Mouse (Mus musculus) c-Kit-positive CD71-positive TER-119-negative erythroid progenitor cells, embryonic 14.5 days (primary cell): Measurements from ENCODE around the gene Castor2.

Experiments used
- DNase-seq: peaks from one replicate; pipeline ENCODE4 v3.0.0-alpha.2; 2013; ENCODE audit warnings: low read depth

The Castor2 gene

DNA sequence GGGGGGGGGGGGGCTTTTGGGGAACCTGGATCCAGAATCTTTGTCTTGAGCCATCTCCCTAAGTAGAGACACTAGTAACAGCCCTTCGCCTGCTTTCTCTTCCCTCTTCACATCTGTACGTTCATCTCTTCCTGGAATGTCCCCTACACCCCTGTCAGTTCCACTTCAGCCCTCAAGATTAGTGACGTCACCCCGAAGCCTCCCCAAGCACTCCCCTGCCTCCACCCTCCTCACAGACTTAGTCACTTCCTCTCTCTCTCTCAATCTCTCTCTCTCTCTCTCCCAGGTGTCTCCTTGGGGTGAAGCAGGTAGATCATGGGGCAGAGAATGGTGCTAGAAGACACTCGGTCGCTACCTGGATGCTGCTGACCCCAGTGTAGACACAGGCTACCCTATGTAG, 3.2 kb downstream of the Castor2 start:
- no peak for DNase-seq

DNA sequence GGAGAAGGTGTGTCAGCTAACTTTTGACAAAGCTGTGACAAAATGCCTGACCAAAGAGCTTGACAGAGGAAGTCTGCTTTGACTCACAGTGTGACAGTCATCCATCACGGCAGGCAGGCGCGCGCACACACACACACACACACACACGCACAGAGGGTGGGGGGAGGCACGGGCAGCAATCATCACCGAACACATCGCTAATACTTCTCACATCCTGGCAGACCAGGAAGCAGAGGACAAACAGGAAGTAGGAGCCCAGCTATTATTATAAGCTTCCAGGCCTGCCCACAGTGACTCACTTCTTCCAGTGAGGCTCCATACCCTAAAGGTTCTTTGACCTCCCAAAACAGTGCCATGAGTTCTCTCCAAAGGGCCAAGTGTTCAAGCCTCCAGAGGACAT, 6.3 kb downstream of the Castor2 start:
- no peak for DNase-seq

DNA sequence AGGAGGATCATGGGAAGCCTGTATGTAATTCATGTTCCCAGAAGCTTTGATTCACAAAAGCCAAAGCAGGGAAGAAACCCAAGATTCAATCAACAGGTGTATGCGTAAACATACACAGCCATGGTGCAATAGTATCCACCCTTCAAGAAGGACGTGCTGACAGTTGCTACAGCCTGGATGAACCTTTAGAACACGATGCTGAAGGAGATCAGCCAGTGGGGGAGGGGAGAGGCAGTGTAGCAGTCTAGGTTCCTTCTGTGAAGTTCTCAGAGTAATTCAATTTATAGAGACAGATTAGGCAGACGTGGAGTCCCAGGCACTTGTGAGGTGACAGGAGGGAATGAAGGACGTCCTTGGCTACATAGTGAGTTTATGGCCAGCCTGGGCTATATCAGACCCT, 15.5 kb downstream of the Castor2 start:
- DNase-seq, result no peak

DNA sequence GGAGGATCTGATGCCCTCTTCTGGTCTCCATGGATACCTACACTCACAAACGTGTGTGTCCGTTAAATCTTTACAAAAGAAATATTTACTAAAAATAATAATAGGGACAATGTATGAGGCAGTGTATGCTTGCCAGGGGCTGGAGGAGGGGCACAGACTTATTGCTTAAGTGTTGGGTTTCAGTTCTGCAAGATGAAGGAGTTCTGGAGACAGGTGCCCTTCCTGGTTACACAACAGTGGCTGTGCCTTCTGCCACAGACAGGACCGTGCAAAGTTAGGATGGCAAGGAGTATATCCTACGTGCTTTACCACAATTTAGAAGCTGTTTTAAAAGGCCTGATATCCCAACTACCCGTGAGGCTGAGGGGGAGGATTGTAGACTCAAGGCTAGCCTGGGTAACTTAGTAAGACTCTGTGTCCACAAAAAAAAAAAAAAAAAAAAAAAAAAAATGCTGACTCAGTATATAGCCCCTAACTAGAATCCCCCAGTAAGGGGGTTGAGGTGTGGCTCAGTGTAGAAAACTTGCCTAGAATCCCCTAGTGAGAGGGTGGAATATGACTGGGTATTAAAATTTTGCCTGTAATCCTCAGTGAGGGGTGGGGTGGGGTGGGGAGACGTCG, 16.2 kb downstream of the Castor2 start:
- no peak for DNase-seq

DNA sequence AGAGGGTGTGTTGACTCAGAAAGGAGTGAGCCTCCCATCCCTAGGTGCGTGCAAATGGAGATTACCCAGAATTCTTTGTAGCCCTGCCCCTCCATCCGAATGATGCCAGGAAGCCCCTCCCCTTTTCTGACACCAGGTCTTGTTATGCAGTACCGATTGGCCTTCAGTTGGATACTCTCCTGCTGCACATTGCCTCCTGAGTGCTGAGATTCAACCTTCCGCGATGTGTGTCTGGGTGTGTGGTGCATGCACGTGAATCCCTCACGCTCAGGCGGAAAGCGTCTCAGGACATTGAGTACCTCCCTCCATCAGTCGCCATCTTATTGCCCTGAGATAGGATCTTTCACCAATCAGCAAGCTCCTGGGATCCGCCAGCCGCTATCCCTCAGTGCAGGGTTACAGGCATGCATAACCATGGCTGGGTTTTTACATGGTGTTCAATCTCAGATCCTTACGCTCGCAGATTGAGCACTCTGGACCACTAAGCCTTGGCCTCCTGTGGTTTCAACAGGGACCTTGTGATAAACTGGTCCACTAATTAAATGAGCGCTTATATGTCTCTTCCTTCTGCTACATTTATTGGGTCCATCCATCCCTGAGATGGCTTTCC, 19.4 kb downstream of the Castor2 start:
- no peak for DNase-seq

DNA sequence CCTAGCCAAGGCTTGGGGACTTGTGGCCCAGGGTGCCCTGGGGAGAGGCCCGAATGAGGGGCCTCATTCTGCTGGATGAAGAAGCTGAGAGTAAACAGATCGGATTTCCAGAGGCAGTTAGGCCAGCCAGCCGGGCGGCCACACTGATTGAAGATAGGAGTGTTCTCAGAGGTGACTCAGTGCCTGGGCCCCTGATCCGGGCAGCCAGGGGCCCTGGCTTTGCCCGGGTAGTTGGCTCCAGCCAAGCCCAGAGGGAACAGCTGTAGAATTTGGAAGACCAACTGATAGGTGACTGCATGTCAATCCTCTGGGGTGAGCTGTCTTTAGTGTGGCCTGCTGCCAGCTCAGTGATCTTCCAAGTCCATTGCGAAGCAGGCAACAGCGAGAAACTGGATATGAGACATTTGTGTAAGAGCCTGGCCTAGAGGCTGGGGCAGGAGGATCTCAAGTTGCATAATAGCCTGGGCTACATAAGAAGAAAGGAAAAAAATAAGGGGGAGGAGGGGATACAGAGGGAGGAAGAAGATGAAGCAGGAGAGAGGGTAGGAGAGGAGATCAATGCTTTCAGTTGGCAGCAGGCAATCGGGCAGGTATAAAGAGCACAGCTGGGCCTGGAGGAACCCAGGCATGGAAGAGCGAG, 20.1 kb downstream of the Castor2 start:
- no peak for DNase-seq

DNA sequence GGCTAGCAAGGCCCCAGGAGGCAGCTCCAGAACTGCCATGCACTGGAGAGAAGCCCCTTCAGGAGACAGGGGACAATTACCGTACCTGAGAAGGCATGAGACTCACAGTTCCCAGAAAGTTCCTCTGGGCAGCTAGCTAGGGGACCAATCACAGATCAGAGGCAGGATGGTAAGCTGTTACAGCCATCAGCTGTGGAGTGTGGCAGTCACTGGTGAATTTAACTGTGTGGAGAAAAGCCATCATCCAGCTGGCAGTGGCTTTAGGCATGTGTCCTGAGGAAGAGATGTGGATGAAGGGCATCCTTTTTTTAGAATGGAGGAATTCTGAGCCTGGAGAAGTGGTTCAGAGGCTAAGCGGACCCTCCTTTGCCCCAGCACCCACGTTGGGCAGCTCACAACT, 20.6 kb downstream of the Castor2 start:
- no peak for DNase-seq

DNA sequence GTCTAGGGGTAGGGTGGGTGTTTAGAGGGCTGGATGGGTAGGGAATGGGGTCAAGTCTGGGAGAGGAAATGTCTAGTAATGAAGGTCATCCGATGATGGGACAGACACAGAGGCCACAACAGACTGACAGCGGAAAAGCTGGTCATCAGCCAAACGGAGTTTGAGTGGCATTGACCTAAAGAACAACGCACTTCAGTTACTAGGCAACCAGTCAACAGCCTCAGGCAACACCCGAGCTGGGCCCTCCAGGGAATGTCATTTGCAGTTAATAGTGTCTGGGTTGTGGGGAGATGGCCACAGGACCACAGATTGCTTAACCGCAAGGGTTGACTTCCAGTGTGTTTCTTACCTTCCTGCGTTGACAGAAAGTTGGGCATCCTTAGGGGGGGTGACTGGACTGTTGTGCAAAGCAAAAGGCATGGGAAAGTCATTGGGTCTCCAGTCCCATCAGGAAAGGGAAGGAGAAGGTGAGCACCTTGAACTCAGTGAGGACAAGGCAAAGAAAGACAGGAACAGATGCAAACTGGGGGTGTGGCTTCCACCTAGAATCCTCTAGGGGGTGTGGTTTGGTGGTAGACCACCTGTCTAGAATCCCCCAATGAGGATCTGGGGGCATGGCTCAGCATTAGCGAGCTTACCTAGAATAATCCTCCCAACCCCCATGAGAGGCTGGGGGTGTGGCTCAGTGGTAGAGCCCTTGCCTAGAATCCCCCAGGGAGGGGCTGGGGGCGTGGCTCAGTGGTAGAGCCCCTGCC, 21.8 kb downstream of the Castor2 start:
- no peak for DNase-seq

DNA sequence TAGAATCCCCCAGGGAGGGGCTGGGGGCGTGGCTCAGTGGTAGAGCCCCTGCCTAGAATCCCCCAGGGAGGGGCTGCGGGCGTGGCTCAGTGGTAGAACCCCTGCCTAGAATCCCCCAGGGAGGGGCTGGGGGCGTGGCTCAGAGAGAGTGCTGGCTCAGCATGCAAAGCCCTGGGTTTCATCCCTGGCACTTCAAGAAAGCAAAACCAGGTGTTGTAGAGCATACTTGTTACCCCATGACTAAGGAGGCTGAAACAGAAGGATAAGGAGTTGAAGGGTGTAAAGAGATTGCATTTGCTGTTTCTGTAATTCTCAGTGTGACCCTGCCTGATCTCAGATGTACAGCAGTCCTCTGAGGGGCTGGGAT, 22.4 kb downstream of the Castor2 start:
- no peak for DNase-seq

DNA sequence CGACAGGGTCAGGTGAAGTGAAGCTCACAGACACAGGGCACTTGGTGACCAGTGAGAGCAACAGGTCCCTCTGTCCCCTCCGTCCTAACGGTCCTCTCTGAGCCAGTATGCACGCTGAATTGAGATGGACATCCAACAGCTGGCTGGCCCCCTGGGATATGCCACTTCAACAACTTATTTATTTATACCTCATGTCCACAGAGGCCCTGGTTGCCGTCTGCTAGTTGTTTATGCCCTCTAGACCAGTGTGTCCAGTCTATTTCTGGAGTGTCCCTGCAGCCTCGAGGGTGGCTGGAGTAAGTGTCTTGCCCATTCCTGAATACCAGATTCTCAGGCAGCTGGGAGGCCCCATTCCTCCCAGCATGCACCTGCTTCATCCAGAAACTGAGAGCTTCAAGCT, 24.3 kb downstream of the Castor2 start:
- DNase-seq, result no peak

DNA sequence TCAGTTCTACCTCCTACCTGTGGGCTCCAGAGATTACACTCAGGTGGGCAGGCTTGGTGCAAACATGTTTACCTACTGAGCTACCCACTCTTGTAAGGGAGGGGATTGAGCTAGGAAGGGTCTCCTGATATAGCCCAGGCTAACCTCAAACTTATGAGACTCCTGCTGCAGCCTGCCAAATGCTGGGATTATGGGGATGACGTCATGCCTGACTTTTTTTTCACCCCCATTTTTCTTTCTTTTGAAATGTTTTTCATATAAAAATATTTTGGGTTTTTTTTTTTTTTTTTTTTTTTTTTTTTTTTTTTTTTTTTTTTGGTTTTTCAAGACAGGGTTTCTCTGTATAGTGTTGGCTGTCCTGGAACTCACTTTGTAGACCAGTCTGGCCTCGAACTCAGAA, 26.7 kb downstream of the Castor2 start:
- DNase-seq, result no peak

DNA sequence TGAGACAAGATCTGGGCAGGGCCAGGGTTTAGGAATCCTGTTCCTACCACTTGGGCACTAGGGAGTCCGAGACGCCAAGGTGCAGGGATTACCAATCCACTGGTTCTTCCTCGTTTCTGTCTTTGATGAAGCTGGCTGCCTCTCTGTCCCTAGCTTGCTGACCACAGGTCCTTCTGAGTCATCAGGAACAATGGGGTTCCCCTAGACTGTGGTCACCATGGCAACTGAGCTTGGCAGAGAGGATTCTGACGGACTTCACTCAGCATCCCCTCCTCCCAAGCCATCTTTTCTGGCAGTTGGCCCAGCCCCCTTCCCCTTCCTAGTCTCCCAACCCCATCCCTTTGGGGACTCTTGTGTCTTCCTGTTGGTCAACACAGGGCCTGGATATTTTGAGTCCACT, 32.1 kb downstream of the Castor2 start:
- DNase-seq, result no peak

DNA sequence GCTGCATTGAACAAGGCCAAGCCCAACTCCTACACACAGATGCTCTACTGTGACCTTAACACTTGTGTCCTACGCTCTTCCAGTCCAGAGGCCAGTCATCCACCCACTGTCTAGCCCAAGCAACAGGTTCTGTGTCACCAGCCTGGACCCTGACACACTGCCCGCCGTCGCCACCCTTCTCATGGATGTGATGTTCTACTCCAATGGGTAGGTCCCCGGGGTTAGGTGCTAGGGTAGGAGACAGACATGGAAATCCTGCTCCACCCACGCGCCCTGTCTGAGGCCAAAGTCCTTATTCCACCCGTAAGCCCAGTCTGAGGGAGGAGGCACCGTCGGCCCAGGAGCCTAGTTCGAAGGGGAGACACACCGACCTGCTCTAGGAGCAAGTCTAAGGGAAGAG, 36.5 kb downstream of the Castor2 start:
- DNase-seq, result no peak

DNA sequence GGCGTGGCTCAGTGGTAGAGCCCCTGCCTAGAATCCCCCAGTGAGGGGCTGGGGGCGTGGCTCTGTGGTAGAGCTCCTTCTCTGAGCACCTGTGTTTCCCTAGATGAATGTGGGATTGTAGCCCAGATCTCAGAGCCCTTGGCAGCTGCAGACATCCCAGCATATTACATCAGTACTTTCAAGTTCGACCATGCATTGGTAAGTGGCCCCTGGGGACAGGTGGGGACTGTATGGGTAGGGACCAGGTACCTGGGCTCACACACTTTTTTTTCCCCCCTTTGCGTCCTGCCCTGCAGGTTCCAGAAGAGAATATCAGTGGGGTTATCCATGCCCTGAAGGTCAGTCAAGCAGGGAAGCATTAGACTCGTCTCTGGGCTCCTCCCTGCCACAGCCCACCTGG, 38.4 kb downstream of the Castor2 start:
- no peak for DNase-seq

DNA sequence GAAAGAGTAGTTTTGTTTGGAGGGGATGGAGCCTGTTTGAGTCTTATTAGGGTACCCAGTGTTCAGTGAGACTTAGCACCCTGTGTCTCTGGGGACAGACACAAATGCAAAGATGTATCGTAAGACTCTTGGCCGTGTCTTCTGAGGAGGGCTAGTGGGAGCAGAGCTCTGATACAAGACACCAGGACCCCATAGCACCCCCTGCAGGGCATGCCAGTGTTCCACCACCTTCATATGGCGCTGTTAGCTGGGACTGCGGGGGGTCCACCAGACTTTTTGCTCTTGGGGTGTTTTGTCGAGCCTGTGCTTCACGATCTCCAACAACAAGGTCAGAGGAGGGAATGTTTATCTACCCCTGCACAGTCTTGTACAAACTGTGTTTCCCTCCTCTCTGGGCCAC, 39.9 kb downstream of the Castor2 start:
- no peak for DNase-seq

DNA sequence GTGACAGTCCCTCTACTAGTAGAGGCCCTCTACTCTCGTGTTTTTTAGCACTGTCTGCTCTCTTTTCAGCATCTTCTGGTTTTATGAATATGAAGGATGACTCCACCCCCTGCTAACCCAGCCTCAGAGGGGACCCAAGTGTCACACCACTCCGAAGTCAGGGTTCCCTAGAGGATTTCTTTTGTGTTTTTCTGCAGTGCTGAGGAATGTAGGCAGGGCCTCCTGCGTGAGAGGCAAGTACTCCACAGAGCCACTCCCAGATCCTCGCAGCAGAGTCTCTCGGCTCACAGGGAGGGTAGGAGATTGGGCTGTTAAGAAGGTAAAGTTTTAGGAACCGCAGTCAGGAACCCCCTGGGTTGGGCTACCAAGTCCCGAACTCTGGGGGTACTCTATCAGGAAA, 41.7 kb downstream of the Castor2 start:
- no peak for DNase-seq

DNA sequence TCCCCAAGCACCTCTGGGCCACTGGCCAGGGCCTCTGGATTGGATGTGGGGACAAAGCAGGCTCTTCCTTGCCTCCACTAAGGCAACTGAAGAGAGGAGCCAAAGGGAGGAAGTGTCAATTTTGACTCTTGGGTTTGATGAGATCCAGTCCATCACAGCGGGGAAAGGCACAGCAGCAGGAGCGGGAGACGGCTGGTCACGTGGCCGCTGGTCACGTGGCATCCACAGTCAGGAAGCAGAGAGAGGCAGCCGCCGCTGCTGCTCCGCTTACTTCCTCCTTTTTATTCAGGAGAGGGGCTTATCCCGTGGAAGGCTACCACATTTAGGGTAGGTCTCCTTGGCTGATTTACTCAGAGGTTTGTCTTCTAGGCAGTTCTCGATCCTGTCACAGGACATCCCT, 42.9 kb downstream of the Castor2 start:
- DNase-seq, result no peak

DNA sequence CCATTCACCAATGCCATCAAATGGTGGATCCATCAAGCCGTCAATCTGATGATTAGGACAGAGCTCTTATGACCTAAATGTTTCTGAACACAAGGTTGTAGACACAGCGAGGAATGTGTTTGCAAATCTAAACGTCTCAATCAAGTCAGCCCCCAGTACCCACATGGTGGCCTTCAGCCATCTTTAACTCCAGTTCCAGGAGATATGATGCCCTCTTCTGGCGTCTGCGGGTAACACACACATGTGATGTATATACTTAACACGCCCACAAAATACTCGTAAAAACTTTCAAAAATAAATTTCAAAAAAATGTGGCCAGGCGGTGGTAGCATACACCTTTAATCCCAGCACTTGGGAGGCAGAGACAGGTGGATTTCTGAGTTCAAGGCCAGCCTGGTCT, 45.5 kb downstream of the Castor2 start:
- no peak for DNase-seq

DNA sequence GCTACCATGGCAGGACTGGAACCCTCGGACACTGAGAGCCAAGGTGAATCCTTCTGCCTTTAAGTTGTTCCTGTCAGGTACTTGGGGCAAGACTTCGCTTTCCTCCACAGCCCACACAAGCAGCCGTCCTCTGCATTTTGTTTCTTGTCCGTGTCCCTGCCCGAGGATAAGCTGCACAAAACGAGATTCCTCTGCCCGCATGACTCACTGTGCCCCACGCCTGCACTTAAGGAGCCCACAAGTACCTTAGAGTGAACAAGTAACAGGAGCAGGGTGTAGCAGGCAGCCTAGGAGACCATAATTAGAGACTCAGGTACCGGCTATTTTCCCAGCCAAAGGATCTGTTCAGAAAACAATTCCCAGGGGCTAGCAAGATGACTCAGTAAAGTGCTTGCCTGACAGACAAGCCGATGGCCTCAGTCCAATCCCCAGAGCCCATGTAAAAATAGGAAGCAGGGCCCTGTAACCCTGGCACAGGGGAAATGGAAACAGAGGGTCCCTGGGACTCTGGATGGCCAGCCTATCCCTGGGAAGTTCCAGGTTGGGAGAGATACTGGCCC, 47.8 kb downstream of the Castor2 start:
- DNase-seq, result no peak

DNA sequence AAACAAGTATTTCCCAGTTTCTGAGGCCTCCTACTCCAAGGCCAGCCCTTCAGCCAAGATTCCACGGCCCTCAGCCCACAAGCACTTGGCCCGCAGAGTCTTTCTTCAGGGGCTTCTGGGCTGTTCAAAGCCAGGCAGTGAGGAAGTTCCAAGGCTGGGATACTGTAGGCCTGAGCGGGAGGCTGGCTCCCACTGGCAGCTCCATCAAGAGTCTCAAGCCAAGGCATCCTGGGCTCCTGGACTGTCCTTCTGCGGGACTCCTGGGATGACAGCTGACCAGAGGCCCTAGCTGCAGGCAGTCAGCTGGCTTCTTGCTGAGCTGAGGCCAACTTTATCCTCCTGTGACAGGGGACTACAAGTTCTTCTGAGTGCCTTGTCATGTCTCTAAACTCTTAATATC, 48.6 kb downstream of the Castor2 start:
- no peak for DNase-seq

DNA sequence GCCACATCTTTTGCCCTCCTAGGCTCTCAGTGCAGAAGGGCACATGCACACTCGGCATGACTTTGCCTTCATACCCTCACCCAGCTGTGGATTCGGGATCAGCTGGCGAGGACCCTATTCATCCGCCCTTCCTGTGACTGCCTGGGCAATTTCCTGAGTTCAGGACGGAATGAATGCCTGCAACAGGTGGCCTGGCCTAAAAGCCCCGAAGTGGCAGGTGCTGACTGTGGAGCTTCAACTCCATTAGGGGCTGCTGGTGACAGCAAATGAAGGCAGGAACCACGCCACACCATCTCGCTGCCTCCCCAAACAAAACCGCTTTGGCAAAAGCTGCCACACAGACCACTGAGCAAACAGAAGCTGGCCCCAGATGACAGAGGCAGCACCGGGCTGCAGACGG, 52.4 kb downstream of the Castor2 start:
- no peak for DNase-seq

DNA sequence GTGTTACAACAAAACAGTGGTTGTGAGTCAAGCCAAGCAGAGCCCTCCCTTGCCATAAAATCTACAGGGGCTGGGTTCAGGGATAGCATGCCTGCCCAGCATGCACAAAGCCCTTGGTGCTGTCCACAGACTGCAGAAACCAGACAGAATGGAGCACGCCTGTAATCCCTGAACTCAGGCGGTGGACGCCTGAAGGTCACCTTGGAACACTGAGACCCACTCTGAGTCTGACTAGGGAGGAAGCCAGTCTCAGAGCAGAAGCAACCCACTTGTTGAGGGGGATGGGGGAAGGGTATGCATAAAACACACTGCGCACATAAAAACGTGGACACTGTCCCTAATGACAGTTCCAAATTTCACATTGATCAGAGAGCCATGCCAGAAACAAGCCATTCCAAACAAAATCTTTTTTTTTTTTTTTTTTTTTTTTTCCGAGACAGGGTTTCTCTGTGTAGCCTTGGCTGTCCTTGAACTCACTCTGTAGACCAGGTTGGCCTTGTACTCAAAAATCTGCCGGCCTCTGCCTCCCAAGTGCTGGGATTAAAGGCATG, 56.5 kb downstream of the Castor2 start:
- no peak for DNase-seq

DNA sequence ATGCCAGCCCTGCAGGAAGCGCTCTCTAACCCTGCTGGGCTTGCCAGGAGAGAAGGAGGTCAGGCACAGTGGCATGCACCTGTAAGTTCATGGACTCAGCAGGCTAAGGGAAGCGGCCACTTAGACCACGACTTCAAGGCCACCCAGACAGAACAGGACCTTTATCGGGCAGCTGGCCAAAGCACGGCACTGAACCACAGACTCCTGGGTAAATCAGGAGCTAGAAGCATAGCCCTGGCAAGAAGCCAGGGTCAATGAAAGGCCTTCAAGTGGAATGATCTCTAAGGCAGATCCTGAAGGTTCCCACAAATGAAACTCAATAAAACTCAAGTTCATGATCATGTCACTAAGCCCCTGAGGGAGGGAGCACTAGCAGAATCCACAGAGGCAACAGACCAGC, 65.2 kb downstream of the Castor2 start:
- DNase-seq, result no peak
